Mouse (Mus musculus) forebrain, embryonic 13.5 days (tissue): ENCODE data around the gene Abo. TPM values are rescaled to one million over a fixed set of nuclear protein-coding genes. Genes with fewer than 3 reads are reported as not detected.
"Not testable (repeated sequence)": the region's sequence is repeated elsewhere in the genome, so short reads cannot be mapped to it uniquely, and the experiment has no call there.

ENCODE experiments used
- ATAC-seq: fragments of 200-750 bp; cut with Nextera tagmentation; 2 replicates; pipeline ENCODE4 v1.8.0; 2017
- H3K27ac ChIP-seq: fragments of 300-500 bp; sonication (generic); 2 replicates; pipeline ENCODE4 v1.5.1; 2015; ENCODE audit warnings: inconsistent platforms, mild to moderate bottlenecking, moderate library complexity
- H3K27me3 ChIP-seq: fragments of 300-500 bp; sonication (generic); 2 replicates; pipeline ENCODE4 v1.6.1; 2015; ENCODE audit warnings: mild to moderate bottlenecking, inconsistent platforms
- H3K36me3 ChIP-seq: fragments of 300-500 bp; sonication (generic); 2 replicates; pipeline ENCODE4 v1.6.1; 2015; ENCODE audit warnings: mild to moderate bottlenecking, inconsistent platforms; ENCODE audit not compliant: poor library complexity, severe bottlenecking
- H3K4me1 ChIP-seq: fragments of 300-500 bp; sonication (generic); 2 replicates; pipeline ENCODE4 v1.6.1; 2015; ENCODE audit warnings: inconsistent platforms
- H3K4me2 ChIP-seq: fragments of 300-500 bp; sonication (generic); 2 replicates; pipeline ENCODE4 v1.6.1; 2015; ENCODE audit warnings: inconsistent platforms, mild to moderate bottlenecking, moderate library complexity
- H3K4me3 ChIP-seq: fragments of 300-500 bp; sonication (generic); 2 replicates; pipeline ENCODE4 v1.5.1; 2015; ENCODE audit warnings: mild to moderate bottlenecking, inconsistent platforms
- H3K9ac ChIP-seq: fragments of 300-500 bp; sonication (generic); 2 replicates; pipeline ENCODE4 v1.6.1; 2015; ENCODE audit warnings: mild to moderate bottlenecking, inconsistent platforms
- H3K9me3 ChIP-seq: fragments of 300-500 bp; sonication (generic); replicated peaks from 2 replicates; pipeline ENCODE4 v1.6.1; 2016; ENCODE audit warnings: inconsistent platforms
- WGBS: fragments of 180-500 bp; shearing (Covaris S2); methylation state at CpG from one replicate; pipeline ENCODE4 v1.1.7; 2015; 5-methylcytosine and 5-hydroxymethylcytosine counted together
- polyA plus RNA-seq: library from polyadenylated mRNA; unstranded; fragments of >200 nt; fragmentation: Nextera tagmentation; extraction: Ambion mirVana; gene quantifications from 2 replicates; pipeline ENCODE4 v1.2.1, GENCODE M21; 2015

Gene Abo
- polyA plus RNA-seq, 1 experiment from 2014 or later, result not detected

DNA sequence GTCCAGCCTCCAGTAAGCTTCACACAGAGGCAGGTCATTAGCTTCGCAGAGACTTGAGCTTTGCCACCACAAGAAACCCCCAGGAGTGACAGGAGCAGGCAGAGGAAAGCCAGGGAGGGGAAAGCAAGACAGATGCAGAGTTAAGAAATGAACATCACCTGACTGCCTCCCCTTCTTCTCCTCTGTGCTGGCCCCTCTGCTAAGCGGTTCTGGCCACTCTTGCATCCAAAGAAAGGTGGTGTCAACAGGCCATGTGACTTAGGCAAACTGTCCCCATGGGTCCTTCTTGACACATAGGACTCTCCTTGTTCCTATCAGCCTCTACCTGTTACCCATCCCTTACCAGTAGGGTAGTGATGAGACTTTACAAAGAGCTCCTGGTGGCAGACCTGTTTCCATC lies 41.2 kb upstream of the Abo start:
- Histone ChIP-seq H3K27ac (no peak overlapping the region), H3K27me3 (no peaks in the 10 kb centered on the region), H3K4me3 (no peak overlapping the region), H3K4me2 (no peak overlapping the region), H3K9me3 (no peaks in the 10 kb centered on the region), H3K36me3 (peaks cover 46% of the 10 kb centered on the region), H3K9ac (no peak overlapping the region), H3K4me1 (peaks cover 50% of the 10 kb centered on the region)
- no peak for ATAC-seq
- WGBS, result 89% methylated on average over 2 of the region's 2 CpGs

DNA sequence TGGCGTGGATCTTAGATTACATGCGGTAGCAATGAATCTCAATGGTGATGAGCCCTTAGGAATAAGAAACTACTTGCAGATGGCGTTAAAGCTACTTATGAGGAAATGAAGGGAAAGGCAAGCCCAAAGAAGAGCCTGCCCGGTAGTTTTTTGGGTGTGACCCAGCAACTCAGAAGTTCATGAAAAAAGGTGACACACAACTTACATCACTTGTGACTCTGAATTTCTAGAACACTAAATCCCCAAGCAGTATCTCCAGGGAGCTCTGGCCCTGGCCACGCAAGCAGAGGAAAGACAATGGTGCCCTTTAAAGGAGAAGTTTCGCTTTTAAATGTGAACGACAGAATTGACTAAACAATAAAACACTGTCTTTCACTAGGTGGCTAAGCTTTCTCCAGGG lies 38.5 kb upstream of the Abo start:
- peak overlapping the region; percentile 73 for H3K4me2 ChIP-seq
- H3K27ac ChIP-seq, result peak overlapping the region; percentile 92
- ATAC-seq, result no peak
- H3K9ac ChIP-seq, result peak overlapping the region; percentile 73
- H3K36me3 ChIP-seq, result peaks cover 65% of the 10 kb centered on the region
- no peaks in the 10 kb centered on the region for H3K27me3 ChIP-seq
- H3K9me3 ChIP-seq, result no peaks in the 10 kb centered on the region
- H3K4me3 ChIP-seq, result peak overlapping the region; percentile 68
- 13% methylated on average over 7 of the region's 7 CpGs for WGBS
- H3K4me1 ChIP-seq, result peaks cover 37% of the 10 kb centered on the region

GRCm38 (mm10) chr2:26902467-26903220 lies 37.9 kb upstream of the Abo start, which contains the start of gene Surf6:
Gene Surf6 (minus strand): TSS chr2:26902879.
- H3K27ac ChIP-seq, result peak within 1 kb of the TSS; percentile 92
- peak; percentile 96 for ATAC-seq
- H3K36me3 ChIP-seq, result peaks cover 65% of the 10 kb centered on the region
- peak within 1 kb of the TSS; percentile 68 for H3K4me3 ChIP-seq
- no peaks in the 10 kb centered on the region for H3K9me3 ChIP-seq
- H3K9ac ChIP-seq, result peak within 1 kb of the TSS; percentile 73
- WGBS, result under 1% methylated on average over 41 of the region's 41 CpGs
- H3K4me2 ChIP-seq, result peak within 1 kb of the TSS; percentile 73
- H3K4me1 ChIP-seq, result peaks cover 32% of the 10 kb centered on the region
- no peaks in the 10 kb centered on the region for H3K27me3 ChIP-seq

- ATAC-seq, result no peak
- H3K36me3 ChIP-seq, result peaks cover 65% of the 10 kb centered on the region
- no peaks in the 10 kb centered on the region for H3K27me3 ChIP-seq
- H3K4me3 ChIP-seq, result peak overlapping the region; percentile 68
- H3K9me3 ChIP-seq, result no peaks in the 10 kb centered on the region
- H3K4me2 ChIP-seq, result peak overlapping the region; percentile 73
- H3K4me1 ChIP-seq, result peaks cover 29% of the 10 kb centered on the region
- 10% methylated on average over 7 of the region's 7 CpGs for WGBS
- peak overlapping the region; percentile 73 for H3K9ac ChIP-seq
- no peak overlapping the region for H3K27ac ChIP-seq
Measured at GRCm38 (mm10) chr2:26901834-26902400, 37.1 kb upstream of the Abo start.

GRCm38 (mm10) chr2:26900731-26901130 lies 36.0 kb upstream of the Abo start:
- no peaks in the 10 kb centered on the region for H3K27me3 ChIP-seq
- H3K36me3 ChIP-seq, result peaks cover 65% of the 10 kb centered on the region
- peaks cover 29% of the 10 kb centered on the region for H3K4me1 ChIP-seq
- H3K27ac ChIP-seq, result no peak overlapping the region
- no peak overlapping the region for H3K4me3 ChIP-seq
- ATAC-seq, result no peak
- H3K4me2 ChIP-seq, result 0 out of 2 replicates have a peak overlapping the region, but pooled peaks have one; percentile 73
- 86% methylated on average over 1 of the region's 1 CpGs for WGBS
- H3K9ac ChIP-seq, result no peak overlapping the region
- H3K9me3 ChIP-seq, result no peaks in the 10 kb centered on the region

- Histone ChIP-seq H3K36me3 (peaks cover 93% of the 10 kb centered on the region), H3K4me1 (peaks cover 4% of the 10 kb centered on the region; the same call in 1 of the 2 replicates), H3K27ac (no peak overlapping the region), H3K9ac (no peak overlapping the region), H3K9me3 (no peaks in the 10 kb centered on the region), H3K4me3 (no peak overlapping the region), H3K4me2 (no peak overlapping the region), H3K27me3 (no peaks in the 10 kb centered on the region)
- WGBS, result 92% methylated on average over 4 of the region's 4 CpGs
- no peak for ATAC-seq
Measured at GRCm38 (mm10) chr2:26895898-26896297, 31.1 kb upstream of the Abo start.

GRCm38 (mm10) chr2:26886170-26886569 lies 21.4 kb upstream of the Abo start:
- not testable (repeated sequence) for H3K27me3 ChIP-seq, H3K4me3 ChIP-seq, ATAC-seq, H3K9me3 ChIP-seq, H3K4me1 ChIP-seq, H3K9ac ChIP-seq, H3K4me2 ChIP-seq, H3K27ac ChIP-seq
- H3K36me3 ChIP-seq, result peaks cover 36% of the 10 kb centered on the region
- 44% methylated on average over 3 of the region's 4 CpGs for WGBS

GRCm38 (mm10) chr2:26885541-26885940 lies 20.8 kb upstream of the Abo start:
- not testable (repeated sequence) for H3K4me2 ChIP-seq, H3K4me1 ChIP-seq, ATAC-seq, H3K4me3 ChIP-seq, H3K27me3 ChIP-seq, H3K27ac ChIP-seq, H3K9ac ChIP-seq, H3K9me3 ChIP-seq
- WGBS, result 64% methylated on average over 2 of the region's 2 CpGs
- peaks cover 30% of the 10 kb centered on the region for H3K36me3 ChIP-seq

DNA sequence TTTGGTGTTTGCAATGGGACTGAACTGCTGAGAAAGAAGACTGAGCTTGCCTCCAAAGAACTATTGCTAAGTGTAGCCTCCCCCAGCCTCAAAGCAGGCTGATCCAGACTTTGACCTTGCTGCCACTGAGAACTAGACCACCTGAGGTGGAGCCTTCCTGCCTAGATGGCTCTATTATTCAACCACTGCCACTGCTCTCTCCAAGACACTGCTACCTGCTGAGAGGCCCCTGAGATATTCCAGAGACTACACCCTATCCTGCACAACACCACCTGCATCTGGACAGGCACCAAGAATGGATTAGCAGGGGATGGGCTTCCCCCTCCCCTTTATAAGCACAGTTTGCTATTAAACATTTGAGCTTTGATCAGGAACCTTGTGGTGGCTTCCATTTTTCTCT lies 13.8 kb upstream of the Abo start:
- Histone ChIP-seq H3K4me2 (no peak overlapping the region), H3K9ac (no peak overlapping the region), H3K4me3 (no peak overlapping the region), H3K27ac (no peak overlapping the region), H3K4me1 (no peaks in the 10 kb centered on the region), H3K36me3 (no peaks in the 10 kb centered on the region), H3K9me3 (peaks cover 4% of the 10 kb centered on the region; the same call in 1 of the 2 replicates), H3K27me3 (no peaks in the 10 kb centered on the region)
- no peak for ATAC-seq

GRCm38 (mm10) chr2:26870666-26871065 lies 5.9 kb upstream of the Abo start:
- Histone ChIP-seq H3K4me1 (no peaks in the 10 kb centered on the region), H3K27me3 (no peaks in the 10 kb centered on the region), H3K9ac (no peak overlapping the region), H3K27ac (no peak overlapping the region), H3K9me3 (no peaks in the 10 kb centered on the region), H3K36me3 (no peaks in the 10 kb centered on the region), H3K4me3 (no peak overlapping the region), H3K4me2 (no peak overlapping the region)
- 67% methylated on average over 6 of the region's 6 CpGs for WGBS
- no peak for ATAC-seq

DNA sequence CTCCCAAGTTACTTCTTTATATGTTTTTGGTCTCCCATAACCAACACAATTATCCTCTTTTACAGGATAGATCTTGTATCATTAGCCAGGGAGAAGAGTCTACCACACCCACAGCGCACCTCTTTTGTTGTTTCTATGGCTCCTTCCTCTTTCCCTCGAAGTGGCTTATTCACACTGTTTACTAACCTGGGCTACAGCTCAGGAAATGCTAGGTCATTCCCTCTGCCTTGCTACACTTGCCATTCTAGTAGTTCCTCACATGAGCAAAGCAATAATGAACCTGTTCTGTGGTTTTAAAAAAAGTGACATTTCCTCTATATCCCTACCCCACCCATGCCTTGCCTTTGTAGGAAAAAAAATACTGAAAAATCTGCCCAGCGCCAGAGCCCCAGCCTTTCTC lies 1.9 kb downstream of the Abo start:
- ATAC-seq, result no peak
- H3K4me3 ChIP-seq, result no peak overlapping the region
- no peaks in the 10 kb centered on the region for H3K36me3 ChIP-seq
- WGBS, result 82% methylated on average over 3 of the region's 3 CpGs
- H3K9ac ChIP-seq, result no peak overlapping the region
- no peak overlapping the region for H3K4me2 ChIP-seq
- H3K9me3 ChIP-seq, result no peaks in the 10 kb centered on the region
- H3K27ac ChIP-seq, result no peak overlapping the region
- no peaks in the 10 kb centered on the region for H3K27me3 ChIP-seq
- H3K4me1 ChIP-seq, result no peaks in the 10 kb centered on the region

- H3K9ac ChIP-seq, result no peak overlapping the region
- H3K36me3 ChIP-seq, result no peaks in the 10 kb centered on the region
- H3K4me3 ChIP-seq, result no peak overlapping the region
- no peak for ATAC-seq
- 0 out of 2 replicates have a peak, but pooled peaks cover 2% of the 10 kb centered on the region for H3K27me3 ChIP-seq
- peaks cover under 1% of the 10 kb centered on the region; the same call in 1 of the 2 replicates for H3K9me3 ChIP-seq
- no peak overlapping the region for H3K27ac ChIP-seq
- WGBS, result 57% methylated on average over 2 of the region's 2 CpGs
- H3K4me2 ChIP-seq, result no peak overlapping the region
- H3K4me1 ChIP-seq, result no peaks in the 10 kb centered on the region
Measured at GRCm38 (mm10) chr2:26847706-26848105, 17.1 kb downstream of the Abo start.
